Mouse (Mus musculus) forebrain, embryonic 16.5 days (tissue): ENCODE results near the gene Clptm1. TPM values are rescaled to one million over a fixed set of nuclear protein-coding genes. Genes with fewer than 3 reads are reported as not detected.

Experiments used
- ATAC-seq: fragments of 200-750 bp; cut with Nextera tagmentation; 2 replicates; pipeline ENCODE4 v1.8.0; 2017; ENCODE audit warnings: mild to moderate bottlenecking, moderate library complexity
- H3K27ac ChIP-seq: fragments of 300-500 bp; sonication (generic); 2 replicates; pipeline ENCODE4 v1.5.1; 2014; ENCODE audit warnings: low read length, control low read depth
- H3K27me3 ChIP-seq: fragments of 300-500 bp; sonication (generic); replicated peaks from 2 replicates; pipeline ENCODE4 v1.6.1; 2014; ENCODE audit warnings: low read length; ENCODE audit not compliant: control insufficient read depth, insufficient read depth
- H3K36me3 ChIP-seq: fragments of 300-500 bp; sonication (generic); 2 replicates; pipeline ENCODE4 v1.6.1; 2014; ENCODE audit not compliant: control insufficient read depth, insufficient read depth
- H3K4me1 ChIP-seq: fragments of 300-500 bp; sonication (generic); replicated peaks from 2 replicates; pipeline ENCODE4 v1.6.1; 2014; ENCODE audit warnings: low read length; ENCODE audit not compliant: control insufficient read depth, insufficient read depth
- H3K4me2 ChIP-seq: fragments of 300-500 bp; sonication (generic); 2 replicates; pipeline ENCODE4 v1.6.1; 2014; ENCODE audit warnings: mild to moderate bottlenecking, low read length, control low read depth
- H3K4me3 ChIP-seq: fragments of 300-500 bp; sonication (generic); replicated peaks from 2 replicates; pipeline ENCODE4 v1.5.1; 2014; ENCODE audit warnings: mild to moderate bottlenecking, low read length, control low read depth
- H3K9ac ChIP-seq: fragments of 300-500 bp; sonication (generic); replicated peaks from 2 replicates; pipeline ENCODE4 v1.6.1; 2014; ENCODE audit warnings: low read depth, low read length, control low read depth
- H3K9me3 ChIP-seq: fragments of 300-500 bp; sonication (generic); 2 replicates; pipeline ENCODE4 v1.6.1; 2016; ENCODE audit warnings: low read length; ENCODE audit not compliant: control insufficient read depth
- WGBS: fragments of 180-500 bp; shearing (Covaris S2); extraction: QIAGEN DNeasy Blood & Tissue Kit; methylation state at CpG from one replicate; pipeline ENCODE4 v1.1.7; 2014; 5-methylcytosine and 5-hydroxymethylcytosine counted together
- polyA plus RNA-seq: library from polyadenylated mRNA; unstranded; fragments of >200 nt; fragmentation: Nextera tagmentation; extraction: Ambion mirVana; gene quantifications from 2 replicates; pipeline ENCODE4 v1.2.1, GENCODE M21; 2015

Clptm1 gene
- polyA plus RNA-seq, 1 experiment from 2014 or later: 92.5 TPM

- no peak overlapping the region for H3K9ac ChIP-seq
- no peaks in the 10 kb centered on the region for H3K9me3 ChIP-seq
- no peaks in the 10 kb centered on the region for H3K27me3 ChIP-seq
- H3K4me1 ChIP-seq: no peaks in the 10 kb centered on the region
- no peak overlapping the region for H3K27ac ChIP-seq
- no peak for ATAC-seq
- H3K4me3 ChIP-seq: no peak overlapping the region
- no peaks in the 10 kb centered on the region for H3K36me3 ChIP-seq
- no peak overlapping the region for H3K4me2 ChIP-seq
- 83% methylated on average over 6 of the region's 6 CpGs for WGBS
Measured at GRCm38 (mm10) chr7:19686521-19686920, 21.7 kb upstream of the Clptm1 start.

GRCm38 (mm10) chr7:19685374-19685773 lies 20.5 kb upstream of the Clptm1 start:
- WGBS: 71% methylated on average over 4 of the region's 4 CpGs
- no peak overlapping the region for H3K4me2 ChIP-seq
- no peaks in the 10 kb centered on the region for H3K9me3 ChIP-seq
- no peak for ATAC-seq
- no peak overlapping the region for H3K9ac ChIP-seq
- H3K36me3 ChIP-seq: no peaks in the 10 kb centered on the region
- no peak overlapping the region for H3K4me3 ChIP-seq
- H3K4me1 ChIP-seq: no peaks in the 10 kb centered on the region
- H3K27me3 ChIP-seq: no peaks in the 10 kb centered on the region
- H3K27ac ChIP-seq: no peak overlapping the region

- no peak for ATAC-seq
- no peaks in the 10 kb centered on the region for H3K9me3 ChIP-seq
- WGBS: 90% methylated on average over 6 of the region's 6 CpGs
- no peaks in the 10 kb centered on the region for H3K36me3 ChIP-seq
- H3K9ac ChIP-seq: no peak overlapping the region
- H3K27ac ChIP-seq: no peak overlapping the region
- H3K27me3 ChIP-seq: no peaks in the 10 kb centered on the region
- H3K4me3 ChIP-seq: no peak overlapping the region
- H3K4me2 ChIP-seq: no peak overlapping the region
- no peaks in the 10 kb centered on the region for H3K4me1 ChIP-seq
Measured at GRCm38 (mm10) chr7:19683771-19684201, 19.0 kb upstream of the Clptm1 start.

- no peak overlapping the region for H3K4me2 ChIP-seq
- no peak for ATAC-seq
- no peak overlapping the region for H3K9ac ChIP-seq
- no peaks in the 10 kb centered on the region for H3K36me3 ChIP-seq
- no peak overlapping the region for H3K27ac ChIP-seq
- no peaks in the 10 kb centered on the region for H3K27me3 ChIP-seq
- no peak overlapping the region for H3K4me3 ChIP-seq
- no peaks in the 10 kb centered on the region for H3K4me1 ChIP-seq
- H3K9me3 ChIP-seq: no peaks in the 10 kb centered on the region
- 77% methylated on average over 3 of the region's 3 CpGs for WGBS
Measured at GRCm38 (mm10) chr7:19682979-19683378, 18.1 kb upstream of the Clptm1 start.

DNA sequence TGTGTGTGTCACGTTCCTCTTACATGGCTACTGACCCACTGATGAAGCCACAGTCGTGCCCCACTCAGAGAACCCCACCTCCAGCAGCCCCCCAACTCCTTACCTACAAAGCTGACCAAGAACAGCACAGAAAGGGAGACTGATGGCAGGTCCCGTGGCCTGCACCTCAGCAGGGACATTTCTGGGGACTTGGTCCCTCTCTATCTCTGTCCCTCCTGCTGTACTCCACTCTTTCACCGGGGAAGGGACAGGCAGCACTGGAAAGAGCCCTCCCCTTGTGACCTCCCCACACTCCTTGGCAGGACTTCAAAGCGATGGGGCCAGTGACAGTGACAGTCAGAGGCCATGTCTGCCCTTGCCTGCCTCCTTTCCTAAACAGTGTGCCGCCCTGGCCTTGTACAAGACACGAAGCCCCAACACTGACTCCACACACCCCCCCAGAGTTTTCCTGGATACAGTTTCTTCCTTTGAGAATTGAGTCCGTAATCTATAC lies 16.4 kb upstream of the Clptm1 start, which contains the start of the genes Gm44805 and Apoc4:
Gene Gm44805, minus strand, starts transcription at position 222 of the 493 bp plus-strand sequence.
Gene Apoc4, minus strand, starts transcription at position 278 of the 493 bp plus-strand sequence.
- Histone ChIP-seq H3K9me3 (no peaks in the 10 kb centered on the region), H3K36me3 (no peaks in the 10 kb centered on the region), H3K4me2 (no peak within 1 kb of the TSS), H3K4me3 (no peak within 1 kb of the TSS), H3K4me1 (no peaks in the 10 kb centered on the region), H3K27me3 (no peaks in the 10 kb centered on the region), H3K27ac (no peak within 1 kb of the TSS), H3K9ac (0 out of 2 replicates have a peak within 1 kb of the TSS, but pooled peaks have one; percentile 17)
- no peak for ATAC-seq
- 62% methylated on average over 8 of the region's 8 CpGs for WGBS

DNA sequence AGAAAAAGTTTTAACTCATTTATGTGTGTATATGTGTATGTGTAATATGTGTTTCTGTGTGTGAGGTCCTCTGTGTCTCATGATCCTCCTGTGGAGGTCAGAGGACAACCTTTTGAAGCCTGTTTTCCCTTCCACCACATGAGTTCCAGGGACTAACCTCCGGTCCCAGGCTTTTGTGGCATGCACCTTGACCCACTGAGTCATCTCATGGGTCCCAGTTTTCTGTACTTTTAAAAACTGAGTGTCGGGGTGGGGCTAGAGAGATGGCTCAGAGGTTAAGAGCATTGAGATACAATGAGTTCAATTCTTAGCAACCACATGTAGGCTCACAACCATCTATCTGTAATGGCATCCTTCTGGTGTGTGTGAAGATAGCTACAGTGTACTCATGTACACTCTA lies 15.9 kb upstream of the Clptm1 start:
- 85% methylated on average over 2 of the region's 2 CpGs for WGBS
- no peak for ATAC-seq
- Histone ChIP-seq H3K4me2 (no peak overlapping the region), H3K9me3 (no peaks in the 10 kb centered on the region), H3K27ac (no peak overlapping the region), H3K9ac (no peak overlapping the region), H3K4me3 (no peak overlapping the region), H3K4me1 (no peaks in the 10 kb centered on the region), H3K27me3 (no peaks in the 10 kb centered on the region), H3K36me3 (no peaks in the 10 kb centered on the region)

- Histone ChIP-seq H3K4me3 (no peak overlapping the region), H3K9me3 (no peaks in the 10 kb centered on the region), H3K4me2 (no peak overlapping the region), H3K27ac (no peak overlapping the region), H3K36me3 (no peaks in the 10 kb centered on the region), H3K9ac (no peak overlapping the region), H3K4me1 (no peaks in the 10 kb centered on the region), H3K27me3 (no peaks in the 10 kb centered on the region)
- no peak for ATAC-seq
- 92% methylated on average over 3 of the region's 3 CpGs for WGBS
Measured at GRCm38 (mm10) chr7:19678901-19679300, 14.1 kb upstream of the Clptm1 start.

GRCm38 (mm10) chr7:19677872-19678271 lies 13.0 kb upstream of the Clptm1 start, which contains the start of gene Apoc2:
Apoc2 (minus strand) TSS chr7:19677941.
- no peak within 1 kb of the TSS for H3K4me3 ChIP-seq
- no peaks in the 10 kb centered on the region for H3K36me3 ChIP-seq
- no peak within 1 kb of the TSS for H3K9ac ChIP-seq
- WGBS: 85% methylated on average over 8 of the region's 8 CpGs
- H3K4me1 ChIP-seq: no peaks in the 10 kb centered on the region
- no peak within 1 kb of the TSS for H3K4me2 ChIP-seq
- H3K27ac ChIP-seq: no peak within 1 kb of the TSS
- no peaks in the 10 kb centered on the region for H3K9me3 ChIP-seq
- H3K27me3 ChIP-seq: no peaks in the 10 kb centered on the region
- ATAC-seq: no peak

DNA sequence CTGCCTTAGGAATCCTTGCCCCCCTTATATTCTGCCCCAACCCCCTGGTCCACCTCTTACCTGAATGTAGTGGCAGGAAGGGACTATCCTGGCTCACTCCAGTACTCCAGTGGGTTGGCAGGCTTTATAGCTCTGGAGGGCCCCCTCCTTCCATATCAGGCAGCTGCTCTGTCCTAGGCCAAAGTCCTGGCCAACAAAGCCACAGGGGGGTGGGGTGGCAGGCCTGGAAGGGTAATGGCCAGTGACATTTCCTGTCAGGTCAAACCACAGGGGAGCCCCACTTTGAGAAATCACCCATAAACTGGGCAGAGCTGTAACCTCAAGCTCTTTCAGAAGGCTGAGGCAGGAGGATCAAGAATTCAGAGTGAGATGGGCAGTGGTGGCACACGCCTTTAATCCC lies 11.8 kb upstream of the Clptm1 start:
- WGBS: 61% methylated on average over 1 of the region's 1 CpGs
- no peak for ATAC-seq

GRCm38 (mm10) chr7:19675824-19676223 lies 11.0 kb upstream of the Clptm1 start:
- no peak overlapping the region for H3K9ac ChIP-seq
- H3K27ac ChIP-seq: no peak overlapping the region
- WGBS: 82% methylated on average over 10 of the region's 10 CpGs
- no peak overlapping the region for H3K4me2 ChIP-seq
- H3K9me3 ChIP-seq: no peaks in the 10 kb centered on the region
- ATAC-seq: no peak
- H3K4me1 ChIP-seq: no peaks in the 10 kb centered on the region
- H3K36me3 ChIP-seq: no peaks in the 10 kb centered on the region
- 0 out of 2 replicates have a peak, but pooled peaks cover 2% of the 10 kb centered on the region for H3K27me3 ChIP-seq
- H3K4me3 ChIP-seq: no peak overlapping the region

More for the DNA sequence above, 11.8 kb upstream of the Clptm1 start:
- no peaks in the 10 kb centered on the region for H3K27me3 ChIP-seq
- no peaks in the 10 kb centered on the region for H3K9me3 ChIP-seq
- H3K4me2 ChIP-seq: no peak overlapping the region
- no peak overlapping the region for H3K27ac ChIP-seq
- H3K4me1 ChIP-seq: no peaks in the 10 kb centered on the region
- H3K4me3 ChIP-seq: no peak overlapping the region
- no peaks in the 10 kb centered on the region for H3K36me3 ChIP-seq
- no peak overlapping the region for H3K9ac ChIP-seq
